Mouse (Mus musculus): ENCODE measurements around the gene Atp6v0c. TPM values are rescaled to one million over a fixed set of nuclear protein-coding genes. Genes with fewer than 3 reads are reported as not detected.

Gene Atp6v0c
- polyA plus RNA-seq, 1 experiment from 2014 or later: 1,021 TPM

- 87% methylated on average over 6 of the region's 6 CpGs for WGBS
- DNase-seq (ENCODE audit: low spot score): no peak
- Histone ChIP-seq H3K9me3 (replicated peaks; ENCODE audit: control insufficient read depth, low read length) (no peaks in the 10 kb centered on the region), H3K4me1 (ENCODE audit: control insufficient read depth, insufficient read depth, low read length) (peaks cover 21% of the 10 kb centered on the region), H3K27ac (ENCODE audit: low read depth, low read length) (no peak overlapping the region), H3K4me3 (ENCODE audit: low read depth, low read length) (no peak overlapping the region), H3K36me3 (ENCODE audit: control insufficient read depth, insufficient read depth, low read length) (peaks cover 22% of the 10 kb centered on the region), H3K4me2 (ENCODE audit: low read length) (no peak overlapping the region), H3K27me3 (replicated peaks; ENCODE audit: control insufficient read depth, insufficient read depth, low read length) (no peaks in the 10 kb centered on the region), H3K9ac (ENCODE audit: low read length) (no peak overlapping the region)
- no peak for ATAC-seq
Measured at GRCm38 (mm10) chr17:24167120-24167519, 2.4 kb downstream of the Atp6v0c start.

GRCm38 (mm10) chr17:24164566-24165259 lies 4.8 kb downstream of the Atp6v0c start:
- Histone ChIP-seq H3K4me2 (ENCODE audit: low read length) (no peak overlapping the region), H3K9ac (ENCODE audit: low read length) (no peak overlapping the region), H3K36me3 (ENCODE audit: control insufficient read depth, insufficient read depth, low read length) (peaks cover 22% of the 10 kb centered on the region), H3K27ac (ENCODE audit: low read depth, low read length) (no peak overlapping the region), H3K4me3 (ENCODE audit: low read depth, low read length) (no peak overlapping the region), H3K4me1 (ENCODE audit: control insufficient read depth, insufficient read depth, low read length) (peaks cover 17% of the 10 kb centered on the region), H3K27me3 (replicated peaks; ENCODE audit: control insufficient read depth, insufficient read depth, low read length) (no peaks in the 10 kb centered on the region), H3K9me3 (replicated peaks; ENCODE audit: control insufficient read depth, low read length) (no peaks in the 10 kb centered on the region)
- WGBS: 84% methylated on average over 11 of the region's 11 CpGs
- DNase-seq (ENCODE audit: low spot score): no peak
- ATAC-seq: no peak

GRCm38 (mm10) chr17:24163176-24163962 lies 6.1 kb downstream of the Atp6v0c start, which contains the start of gene Amdhd2:
Gene Amdhd2 (minus strand): TSS chr17:24163766.
- 1% methylated on average over 47 of the region's 47 CpGs for WGBS

GRCm38 (mm10) chr17:24162584-24163175 lies 6.8 kb downstream of the Atp6v0c start:
- H3K4me1 ChIP-seq (ENCODE audit: control insufficient read depth, insufficient read depth, low read length): peaks cover 10% of the 10 kb centered on the region
- ATAC-seq (peak; percentile 28; the same call in 1 of the 2 replicates), DNase-seq (ENCODE audit: low spot score) (no peak)
- peak overlapping the region; percentile 74 for H3K4me3 ChIP-seq (ENCODE audit: low read depth, low read length)
- H3K9ac ChIP-seq (ENCODE audit: low read length): peak overlapping the region; percentile 88
- H3K4me2 ChIP-seq (ENCODE audit: low read length): peak overlapping the region; percentile 88
- no peak overlapping the region for H3K27ac ChIP-seq (ENCODE audit: low read depth, low read length)
- 36% methylated on average over 17 of the region's 17 CpGs for WGBS
- no peaks in the 10 kb centered on the region for H3K27me3 ChIP-seq (replicated peaks; ENCODE audit: control insufficient read depth, insufficient read depth, low read length)
- peaks cover 23% of the 10 kb centered on the region for H3K36me3 ChIP-seq (ENCODE audit: control insufficient read depth, insufficient read depth, low read length)
- no peaks in the 10 kb centered on the region for H3K9me3 ChIP-seq (replicated peaks; ENCODE audit: control insufficient read depth, low read length)

More at GRCm38 (mm10) chr17:24163176-24163962, 6.1 kb downstream of the Atp6v0c start, which contains the start of gene Amdhd2:
- peak within 1 kb of the TSS; percentile 88 for H3K9ac ChIP-seq (ENCODE audit: low read length)
- H3K27me3 ChIP-seq (replicated peaks; ENCODE audit: control insufficient read depth, insufficient read depth, low read length): no peaks in the 10 kb centered on the region
- peaks cover 22% of the 10 kb centered on the region for H3K36me3 ChIP-seq (ENCODE audit: control insufficient read depth, insufficient read depth, low read length)
- peak; percentile 97 for DNase-seq (ENCODE audit: low spot score)
- no peaks in the 10 kb centered on the region for H3K9me3 ChIP-seq (replicated peaks; ENCODE audit: control insufficient read depth, low read length)
- peak within 1 kb of the TSS; percentile 74 for H3K4me3 ChIP-seq (ENCODE audit: low read depth, low read length)
- peak within 1 kb of the TSS; percentile 88 for H3K4me2 ChIP-seq (ENCODE audit: low read length)
- ATAC-seq: peak; percentile 91
- H3K27ac ChIP-seq (ENCODE audit: low read depth, low read length): peak within 1 kb of the TSS; percentile 74; the same call in 1 of the 2 replicates
- peaks cover 17% of the 10 kb centered on the region for H3K4me1 ChIP-seq (ENCODE audit: control insufficient read depth, insufficient read depth, low read length)

DNA sequence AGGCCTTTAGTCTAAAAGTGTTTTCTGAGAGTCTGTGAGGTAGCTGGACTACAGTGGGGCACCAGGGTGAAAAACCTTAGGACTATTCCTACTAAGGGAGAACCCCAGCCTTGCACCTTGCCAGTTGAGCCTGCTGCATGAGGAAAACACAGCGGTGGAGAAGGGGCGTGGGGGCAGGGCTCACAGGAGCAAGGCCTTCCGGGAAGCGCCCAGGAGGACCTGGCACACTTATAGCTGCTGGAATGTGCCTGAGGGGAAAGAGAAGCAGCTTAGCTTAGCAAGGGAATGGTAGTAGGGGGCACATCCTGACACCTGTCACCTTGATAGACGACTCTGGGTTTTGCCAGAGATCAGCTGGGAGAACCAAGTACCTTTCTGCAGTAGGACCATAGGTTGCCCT lies 8.0 kb downstream of the Atp6v0c start:
- Histone ChIP-seq H3K4me3 (ENCODE audit: low read depth, low read length) (no peak overlapping the region), H3K9me3 (replicated peaks; ENCODE audit: control insufficient read depth, low read length) (no peaks in the 10 kb centered on the region), H3K4me1 (ENCODE audit: control insufficient read depth, insufficient read depth, low read length) (peaks cover 7% of the 10 kb centered on the region), H3K36me3 (ENCODE audit: control insufficient read depth, insufficient read depth, low read length) (peaks cover 18% of the 10 kb centered on the region; the same call in 1 of the 2 replicates), H3K9ac (ENCODE audit: low read length) (no peak overlapping the region), H3K4me2 (ENCODE audit: low read length) (no peak overlapping the region), H3K27me3 (replicated peaks; ENCODE audit: control insufficient read depth, insufficient read depth, low read length) (no peaks in the 10 kb centered on the region), H3K27ac (ENCODE audit: low read depth, low read length) (no peak overlapping the region)
- no peak for DNase-seq (ENCODE audit: low spot score)
- no peak for ATAC-seq
- 88% methylated on average over 5 of the region's 5 CpGs for WGBS

- Histone ChIP-seq H3K27ac (ENCODE audit: low read depth, low read length) (no peak overlapping the region), H3K9ac (ENCODE audit: low read length) (no peak overlapping the region), H3K4me3 (ENCODE audit: low read depth, low read length) (no peak overlapping the region), H3K36me3 (ENCODE audit: control insufficient read depth, insufficient read depth, low read length) (peaks cover 9% of the 10 kb centered on the region; the same call in 1 of the 2 replicates), H3K4me1 (ENCODE audit: control insufficient read depth, insufficient read depth, low read length) (peaks cover 2% of the 10 kb centered on the region), H3K9me3 (replicated peaks; ENCODE audit: control insufficient read depth, low read length) (no peaks in the 10 kb centered on the region), H3K27me3 (replicated peaks; ENCODE audit: control insufficient read depth, insufficient read depth, low read length) (no peaks in the 10 kb centered on the region), H3K4me2 (ENCODE audit: low read length) (no peak overlapping the region)
- no peak for DNase-seq (ENCODE audit: low spot score)
- 96% methylated on average over 4 of the region's 4 CpGs for WGBS
- ATAC-seq: no peak
Measured at GRCm38 (mm10) chr17:24157526-24157925, 12.0 kb downstream of the Atp6v0c start.

GRCm38 (mm10) chr17:24157121-24157520 lies 12.4 kb downstream of the Atp6v0c start:
- ATAC-seq: no peak

DNA sequence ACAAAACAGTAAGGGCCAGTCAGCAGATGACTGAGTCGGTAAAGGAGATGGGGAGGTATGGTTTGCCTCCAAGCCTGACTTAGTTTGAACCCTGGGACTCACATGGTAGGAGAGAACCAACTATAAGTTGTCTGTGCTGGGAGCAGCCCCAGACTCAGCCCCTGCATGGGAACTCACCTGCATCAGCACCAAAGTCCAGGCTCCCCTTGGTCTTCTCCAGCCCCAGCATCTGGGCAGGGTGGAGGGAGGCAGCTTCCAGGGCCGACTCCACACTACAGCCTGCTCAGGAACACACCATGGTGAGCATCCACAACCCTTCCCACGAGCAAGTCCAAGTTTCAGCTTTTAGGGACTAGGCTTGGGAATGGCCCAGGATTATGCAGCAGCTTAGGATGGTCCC lies 13.1 kb downstream of the Atp6v0c start:
- no peak for ATAC-seq
- peaks cover 4% of the 10 kb centered on the region; the same call in 1 of the 2 replicates for H3K4me1 ChIP-seq (ENCODE audit: control insufficient read depth, insufficient read depth, low read length)

More at GRCm38 (mm10) chr17:24157121-24157520, 12.4 kb downstream of the Atp6v0c start:
- H3K36me3 ChIP-seq (ENCODE audit: control insufficient read depth, insufficient read depth, low read length): peaks cover 9% of the 10 kb centered on the region; the same call in 1 of the 2 replicates
- no peak overlapping the region for H3K9ac ChIP-seq (ENCODE audit: low read length)
- no peak overlapping the region for H3K4me3 ChIP-seq (ENCODE audit: low read depth, low read length)
- H3K9me3 ChIP-seq (replicated peaks; ENCODE audit: control insufficient read depth, low read length): no peaks in the 10 kb centered on the region
- WGBS: 88% methylated on average over 6 of the region's 6 CpGs
- H3K27ac ChIP-seq (ENCODE audit: low read depth, low read length): no peak overlapping the region
- no peaks in the 10 kb centered on the region for H3K27me3 ChIP-seq (replicated peaks; ENCODE audit: control insufficient read depth, insufficient read depth, low read length)
- DNase-seq (ENCODE audit: low spot score): no peak
- H3K4me1 ChIP-seq (ENCODE audit: control insufficient read depth, insufficient read depth, low read length): no peaks in the 10 kb centered on the region
- H3K4me2 ChIP-seq (ENCODE audit: low read length): no peak overlapping the region

More for the DNA sequence above, 13.1 kb downstream of the Atp6v0c start:
- no peak overlapping the region for H3K4me3 ChIP-seq (ENCODE audit: low read depth, low read length)
- no peak for DNase-seq (ENCODE audit: low spot score)
- H3K9me3 ChIP-seq (replicated peaks; ENCODE audit: control insufficient read depth, low read length): no peaks in the 10 kb centered on the region
- no peak overlapping the region for H3K4me2 ChIP-seq (ENCODE audit: low read length)
- no peak overlapping the region for H3K27ac ChIP-seq (ENCODE audit: low read depth, low read length)
- H3K36me3 ChIP-seq (ENCODE audit: control insufficient read depth, insufficient read depth, low read length): peaks cover 9% of the 10 kb centered on the region; the same call in 1 of the 2 replicates
- H3K27me3 ChIP-seq (replicated peaks; ENCODE audit: control insufficient read depth, insufficient read depth, low read length): no peaks in the 10 kb centered on the region
- no peak overlapping the region for H3K9ac ChIP-seq (ENCODE audit: low read length)
- 97% methylated on average over 3 of the region's 3 CpGs for WGBS
